Mouse (Mus musculus) urinary bladder, postnatal 14 days (tissue): ENCODE results near the gene Drd3.

ENCODE experiments used
- DNase-seq: peaks from one replicate; pipeline ENCODE4 v3.0.0; 2021; ENCODE audit warnings: low spot score

The Drd3 gene

DNA sequence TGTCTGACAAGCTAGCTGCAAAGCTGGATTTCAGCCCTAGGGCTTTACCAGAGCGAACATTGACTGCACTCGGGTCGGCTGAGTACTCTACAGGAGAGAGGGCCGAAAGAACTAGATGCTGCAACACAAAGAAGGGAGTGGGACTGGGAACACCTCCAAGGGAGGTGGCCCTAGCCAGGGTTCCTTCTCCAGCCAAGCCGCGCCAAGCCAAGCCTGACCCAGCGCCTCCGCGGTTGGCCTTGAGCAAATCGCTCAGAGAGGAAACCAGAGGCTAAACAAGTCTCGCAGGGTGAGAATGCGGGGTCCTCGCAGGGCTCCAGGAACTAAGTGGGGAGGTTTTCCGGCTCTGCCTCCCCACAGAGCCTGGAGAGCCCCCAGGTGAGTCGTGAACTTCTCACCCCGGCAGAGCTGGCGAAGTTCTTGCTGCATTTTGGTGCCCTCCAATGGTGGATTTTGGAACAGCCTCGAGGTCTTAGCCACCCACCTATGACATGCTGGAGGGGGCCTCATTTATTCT is 48.0 kb downstream of the Drd3 start:
- DNase-seq: peak; percentile 77

DNA sequence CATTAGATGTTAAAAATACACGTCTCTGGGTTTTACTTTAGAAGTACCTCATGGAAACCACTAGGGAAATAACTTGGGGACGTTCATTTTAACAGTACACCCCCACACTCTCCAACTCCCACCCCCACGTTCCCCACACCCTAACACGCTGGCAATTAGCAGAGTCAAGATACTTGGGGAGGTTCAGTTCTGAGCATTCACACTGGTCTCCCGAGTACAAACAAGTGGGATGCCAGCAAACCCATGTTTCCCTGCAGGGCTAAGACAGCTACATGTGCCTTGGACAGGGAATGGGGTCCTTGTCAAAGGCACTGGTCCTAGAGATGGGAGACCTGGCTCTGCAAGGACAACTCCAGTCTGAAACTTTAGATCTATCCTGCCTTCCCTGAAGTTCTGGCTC is 48.6 kb downstream of the Drd3 start:
- DNase-seq: no peak

DNA sequence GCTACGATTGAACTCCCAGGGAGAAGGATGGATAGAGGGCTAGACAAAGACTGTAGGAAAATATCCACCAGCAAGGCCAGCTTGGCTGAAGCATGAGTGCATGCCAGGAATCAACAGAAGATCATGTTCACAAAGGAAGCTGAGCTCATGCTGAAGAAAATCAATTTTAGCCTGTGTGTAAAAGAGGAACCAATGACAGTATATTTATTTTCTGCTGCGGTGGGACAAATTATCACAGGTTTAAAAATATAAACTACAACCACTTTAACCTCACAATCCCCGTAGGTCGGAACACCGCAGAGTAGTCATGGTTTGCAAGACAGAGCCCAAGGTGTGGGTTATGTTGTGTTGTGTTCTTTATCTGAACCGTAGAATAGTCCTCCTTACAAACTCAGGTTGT is 50.5 kb downstream of the Drd3 start:
- no peak for DNase-seq

DNA sequence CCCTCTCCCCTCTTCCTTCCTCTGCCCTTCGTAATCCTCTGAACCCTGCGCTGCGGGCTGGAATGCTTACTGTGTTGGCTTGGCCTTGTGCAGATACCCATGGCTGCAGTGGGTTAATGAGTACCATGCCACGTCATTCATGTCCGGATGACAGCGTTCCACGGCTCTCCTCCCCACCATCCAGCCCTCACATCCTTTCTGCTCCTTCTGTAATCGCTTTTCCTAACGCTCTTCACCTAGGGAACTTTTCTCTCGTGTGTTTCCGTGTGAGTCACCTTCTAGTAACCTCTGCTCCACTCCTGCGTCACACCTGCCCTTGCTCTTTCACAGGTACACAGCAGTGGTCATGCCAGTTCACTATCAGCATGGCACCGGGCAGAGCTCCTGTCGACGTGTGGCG is 53.2 kb downstream of the Drd3 start:
- no peak for DNase-seq

DNA sequence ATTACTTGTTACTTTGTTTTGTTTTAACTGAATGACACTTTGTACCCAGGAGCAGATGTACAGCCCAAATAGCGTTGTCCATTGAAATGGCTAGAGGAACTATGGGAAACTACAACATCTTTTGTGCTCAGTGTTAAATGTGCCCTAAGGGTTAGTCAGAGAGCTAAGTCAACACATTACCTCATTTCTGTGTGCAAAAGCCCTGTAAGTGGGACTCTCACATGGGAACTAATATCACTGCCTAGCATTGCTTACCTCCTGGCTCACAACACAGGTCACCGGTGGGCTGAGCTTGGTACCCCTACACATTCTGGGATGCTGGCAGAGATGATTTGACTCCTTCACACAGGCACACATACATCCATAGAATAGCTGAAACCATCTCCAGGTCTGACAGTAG is 55.6 kb downstream of the Drd3 start:
- DNase-seq: no peak

DNA sequence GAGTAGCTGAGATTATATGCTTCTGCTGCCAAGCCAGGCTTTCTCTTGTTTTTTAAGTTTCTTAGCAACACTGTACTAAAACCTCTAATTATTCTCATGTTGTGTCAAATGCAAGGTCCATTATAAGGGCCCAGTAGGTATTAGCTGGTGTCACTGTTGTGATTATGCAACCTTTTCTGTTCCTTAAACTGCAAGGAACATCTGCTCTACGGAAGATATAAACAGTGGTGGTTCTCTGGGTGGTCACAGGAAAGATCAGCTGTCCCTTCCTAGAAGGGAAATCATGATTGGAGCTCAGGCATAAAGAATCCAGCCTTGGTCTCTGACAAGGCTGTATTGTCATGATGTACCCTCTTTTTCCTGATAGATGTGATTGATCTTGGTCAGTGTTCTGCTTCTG is 57.6 kb downstream of the Drd3 start:
- DNase-seq: no peak

DNA sequence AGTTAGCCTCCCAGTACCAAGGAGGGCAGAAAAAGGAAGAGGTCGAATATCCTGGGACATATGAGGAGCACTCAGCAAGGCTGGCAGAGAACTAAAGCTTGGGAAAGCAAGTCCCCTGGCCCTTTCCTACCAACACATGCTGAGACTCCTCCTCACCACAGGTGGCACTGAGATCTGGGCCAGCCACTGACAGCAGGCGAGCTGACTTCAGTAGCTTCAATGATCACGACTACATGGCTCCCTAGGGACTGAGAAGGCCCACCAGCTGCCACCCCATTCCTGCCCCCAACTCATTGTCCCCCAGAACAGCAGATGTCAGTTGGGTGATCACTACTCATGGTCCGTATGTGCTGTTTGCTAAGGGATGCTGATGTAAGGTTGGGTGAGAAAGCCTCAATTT is 60.8 kb downstream of the Drd3 start:
- no peak for DNase-seq

DNA sequence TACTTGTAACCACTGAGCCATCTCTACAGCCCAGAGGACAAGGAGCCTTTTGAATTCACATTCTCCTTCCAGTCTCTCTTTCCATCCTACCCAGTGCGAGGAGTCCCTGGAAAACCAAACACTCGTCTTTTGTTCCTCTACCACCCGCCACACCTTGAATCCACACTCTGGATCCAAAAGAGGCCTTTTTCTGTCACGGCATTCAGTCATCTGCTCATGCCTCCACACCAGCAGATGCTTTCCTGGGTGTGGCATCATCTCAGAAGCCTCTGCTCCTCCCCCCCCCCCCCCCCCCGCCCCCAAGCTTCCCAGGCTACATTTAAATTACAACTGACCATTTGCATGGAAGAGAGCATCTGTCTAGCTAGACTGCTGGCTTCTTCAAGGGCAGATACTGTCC is 62.5 kb downstream of the Drd3 start:
- DNase-seq: no peak

DNA sequence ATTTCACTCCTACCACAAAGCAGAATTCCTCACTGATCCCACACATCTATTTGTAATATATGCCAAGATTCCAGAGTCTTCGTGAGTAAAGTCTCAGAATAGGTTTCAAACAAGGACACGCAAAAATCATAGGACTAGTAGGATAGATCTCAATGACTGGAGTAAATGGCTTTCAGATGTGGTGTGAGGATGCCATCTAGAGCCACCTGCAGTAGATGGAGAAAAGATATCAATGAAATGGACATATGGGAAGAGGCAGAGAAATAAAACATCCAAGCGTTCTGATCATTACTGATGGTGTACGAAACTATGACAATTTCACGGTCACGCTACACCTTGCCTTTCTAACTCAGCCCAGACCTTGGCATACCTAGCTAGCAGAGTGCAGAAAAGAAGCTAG is 64.6 kb downstream of the Drd3 start:
- no peak for DNase-seq

DNA sequence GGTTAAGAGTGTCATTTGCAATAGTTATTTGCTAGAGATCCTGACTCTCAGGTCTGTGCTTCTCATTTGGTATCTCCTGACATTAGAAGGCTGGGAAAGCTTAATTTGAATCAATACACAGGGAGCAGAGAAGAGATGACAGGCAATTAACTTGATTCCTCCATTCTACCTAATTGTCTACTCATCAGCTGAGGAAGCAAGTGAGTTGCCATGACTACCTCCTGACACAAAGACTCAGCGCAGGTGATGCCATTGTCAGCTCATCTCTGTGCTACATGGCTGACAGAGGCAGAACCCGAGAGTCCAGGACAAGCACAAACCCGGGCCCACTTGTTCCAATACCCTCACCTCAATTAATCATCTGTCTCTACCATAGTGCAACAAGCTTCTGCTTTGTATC is 73.7 kb downstream of the Drd3 start:
- no peak for DNase-seq

DNA sequence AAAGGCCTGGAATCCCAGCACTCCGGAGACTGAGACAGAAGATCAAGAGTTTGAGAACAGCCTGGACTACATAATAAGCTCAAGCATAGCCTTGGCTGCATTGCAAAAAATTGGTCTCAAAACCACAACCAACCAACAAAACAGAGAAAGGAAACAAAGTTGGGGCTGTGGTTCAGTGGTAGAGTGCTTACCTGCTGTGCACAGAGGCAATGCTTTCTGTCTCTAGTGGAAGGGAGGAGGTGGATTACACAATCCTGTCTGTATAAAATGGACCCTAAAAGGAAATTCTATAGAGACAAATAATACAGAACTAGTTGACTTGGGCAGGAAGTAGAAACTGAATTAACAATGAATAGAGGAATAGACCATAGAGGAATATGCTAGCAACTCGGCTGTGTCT is 78.1 kb downstream of the Drd3 start:
- no peak for DNase-seq

DNA sequence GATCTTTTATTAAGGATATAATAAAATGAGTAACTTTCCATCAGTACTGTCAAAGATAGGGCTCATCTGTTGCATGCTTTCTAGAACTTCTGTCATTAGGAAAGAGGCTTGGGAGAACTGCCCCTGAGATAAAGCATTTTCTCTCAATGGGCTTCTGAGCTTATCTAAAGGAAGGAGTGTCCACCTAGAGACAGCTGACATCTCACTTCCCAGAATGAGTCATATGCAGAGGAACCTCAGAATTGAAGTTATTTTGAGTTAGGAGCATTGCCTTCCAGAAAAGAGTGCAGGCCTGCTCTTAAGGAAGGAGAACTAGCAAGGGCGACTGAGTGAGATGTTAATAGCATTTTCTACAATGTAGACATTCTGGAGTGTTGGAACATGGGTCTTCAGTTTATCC is 87.4 kb downstream of the Drd3 start:
- no peak for DNase-seq

DNA sequence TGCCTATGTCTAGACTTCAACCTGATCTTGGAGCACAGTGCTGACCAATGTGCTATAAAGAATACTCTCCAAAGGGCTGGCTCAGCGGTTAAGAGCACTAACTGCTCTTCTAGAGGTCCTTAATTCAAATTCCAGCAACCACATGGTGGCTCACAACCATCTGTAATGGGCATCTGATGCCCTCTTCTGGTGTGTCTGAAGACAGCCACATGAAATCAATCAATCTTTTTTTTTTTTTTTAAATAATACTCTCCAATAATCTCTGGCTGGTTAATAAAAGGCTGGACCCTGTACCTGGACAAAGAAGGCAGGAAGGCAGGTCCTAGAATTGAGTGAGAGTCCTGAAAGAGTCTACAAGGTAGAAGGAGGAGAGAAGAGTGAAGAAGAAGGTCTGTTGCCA is 96.0 kb downstream of the Drd3 start:
- DNase-seq: no peak

DNA sequence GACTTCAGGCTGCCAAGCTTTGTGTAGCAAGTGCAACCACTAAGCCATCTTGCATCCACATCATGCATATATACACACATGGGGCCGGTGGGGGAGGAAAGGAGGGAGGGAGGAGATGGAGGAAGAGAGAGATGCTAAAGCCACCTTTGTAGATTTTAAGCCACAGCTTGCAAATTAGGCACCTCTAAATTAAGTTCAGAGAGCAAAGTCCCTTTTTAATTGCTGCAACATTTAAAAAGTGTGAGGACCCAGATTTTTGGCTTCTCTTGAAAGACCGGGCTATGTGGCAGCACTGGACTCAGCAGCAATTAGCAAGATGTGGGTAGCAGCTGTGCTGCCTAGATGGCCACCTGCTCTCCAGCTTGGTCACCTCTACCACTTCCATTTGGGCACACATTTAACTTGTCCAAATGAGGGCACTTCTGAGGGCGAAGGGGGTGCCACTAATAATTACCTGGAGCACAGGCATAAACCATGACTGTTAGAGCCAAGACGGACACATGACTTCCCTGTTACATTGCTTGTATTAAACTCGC is 105.2 kb downstream of the Drd3 start:
- DNase-seq: no peak

DNA sequence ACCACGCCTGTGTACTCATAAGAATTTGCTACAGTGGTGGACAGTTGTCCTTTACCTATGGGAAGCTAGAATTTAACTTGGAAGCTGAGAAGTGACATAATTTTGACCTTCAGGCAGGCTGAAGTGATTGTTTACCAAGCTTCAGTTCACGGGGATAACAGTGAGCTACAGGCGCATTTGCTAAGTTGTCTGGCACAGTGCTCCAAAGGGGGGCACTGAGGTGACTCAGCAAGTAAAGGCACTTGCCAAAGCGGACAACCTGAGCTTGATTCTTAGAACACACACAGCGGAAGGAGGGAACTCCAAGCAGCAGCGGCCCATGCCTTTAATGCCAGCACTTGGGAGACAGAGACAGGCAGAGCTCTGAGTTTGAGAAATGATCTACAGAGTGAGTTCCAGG is 106.8 kb downstream of the Drd3 start:
- DNase-seq: no peak

DNA sequence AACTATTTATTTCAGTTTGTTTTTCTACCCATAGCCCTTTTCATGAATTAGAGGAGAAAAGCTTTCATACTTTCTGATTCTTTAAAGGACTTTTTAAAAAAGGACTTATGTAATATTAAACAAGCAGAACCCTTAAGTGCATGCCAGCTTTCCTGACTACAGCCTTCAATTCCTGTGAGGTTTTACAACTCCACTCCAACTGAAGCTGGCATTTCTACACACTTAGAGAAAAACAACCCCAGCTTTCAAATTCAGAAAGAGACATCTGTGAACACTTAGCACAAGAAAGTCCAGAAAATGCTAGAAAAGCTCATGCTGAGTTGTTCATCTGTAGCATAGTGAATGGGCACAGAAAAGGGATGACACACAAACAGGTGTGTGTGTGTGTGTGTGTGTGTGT is 116.0 kb downstream of the Drd3 start:
- no peak for DNase-seq

DNA sequence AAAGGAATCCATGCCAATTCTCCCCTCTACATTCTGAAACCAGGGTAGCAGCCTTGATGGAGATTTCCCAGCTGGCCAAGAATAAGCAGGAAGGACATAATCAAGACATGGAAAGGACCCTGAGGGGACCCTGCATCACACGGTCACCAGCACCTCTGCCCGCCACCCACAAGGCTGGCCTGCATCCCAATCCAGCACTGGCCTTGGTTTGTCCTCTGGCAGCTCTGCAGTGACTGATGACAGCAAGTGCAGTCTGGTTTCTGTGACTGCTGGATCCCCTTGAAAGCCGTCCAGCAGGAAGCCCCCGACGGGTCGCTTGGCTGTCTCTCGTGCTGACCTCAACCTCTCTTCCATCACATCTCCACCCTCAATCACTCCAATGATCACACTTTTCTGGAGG is 117.6 kb downstream of the Drd3 start:
- DNase-seq: no peak
